Mouse (Mus musculus): Measurements from ENCODE around the gene Dnajc12. TPM values are rescaled to one million over a fixed set of nuclear protein-coding genes. Genes with fewer than 3 reads are reported as not detected.

The Dnajc12 gene
- total and polyA plus RNA-seq, 2 experiments from 2014 or later, result 6.6 to 23.4 TPM

DNA sequence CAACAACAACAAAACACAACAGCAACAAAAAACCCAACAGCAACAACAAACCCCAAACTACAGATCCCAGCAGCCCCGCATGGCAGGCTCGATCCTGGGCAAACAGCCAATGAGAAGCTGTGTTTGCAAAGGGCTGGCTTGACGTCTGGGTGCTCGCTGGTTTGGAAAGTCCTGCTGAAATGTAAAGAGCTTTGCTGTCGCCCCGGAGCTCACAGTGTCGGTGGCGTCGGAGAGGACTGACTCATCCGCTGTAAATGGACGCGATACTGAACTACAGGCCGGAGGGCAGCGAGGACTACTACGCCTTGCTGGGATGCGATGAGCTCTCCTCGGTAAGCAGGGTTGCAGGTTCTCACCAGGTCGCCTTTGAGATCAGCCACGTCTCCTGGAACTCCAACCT, 4.2 kb downstream of the Dnajc12 start:
- DNase-seq (ENCODE audit: low spot score) (peak; percentile 95), ATAC-seq (peak; percentile 65)
- peak overlapping the region; percentile 74; the same call in 1 of the 2 replicates for H3K27ac ChIP-seq
- H3K27me3 ChIP-seq (ENCODE audit: insufficient read depth, low read length), result no peaks in the 10 kb centered on the region
- H3K4me3 ChIP-seq (ENCODE audit: low read length), result peak overlapping the region; percentile 62
- H3K4me1 ChIP-seq (ENCODE audit: insufficient read depth, low read length), result no peaks in the 10 kb centered on the region
- H3K4me2 ChIP-seq (ENCODE audit: low read depth, low read length), result peak overlapping the region; percentile 75
- no peaks in the 10 kb centered on the region for H3K9me3 ChIP-seq (ENCODE audit: low read length)
- WGBS, result under 1% methylated on average over 19 of the region's 19 CpGs
- H3K36me3 ChIP-seq (ENCODE audit: insufficient read depth, low read length), result no peaks in the 10 kb centered on the region
- H3K9ac ChIP-seq (replicated peaks; ENCODE audit: low read length), result peak overlapping the region; percentile 53
- TF ChIP-seq CTCF (IDR thresholded peaks at IDR 0.05; ENCODE audit: low read depth), result no peak

GRCm38 (mm10) chr10:63386991-63387390, 4.7 kb downstream of the Dnajc12 start:
- Histone ChIP-seq H3K4me3 (ENCODE audit: low read length) (peak overlapping the region; percentile 62), H3K27me3 (ENCODE audit: insufficient read depth, low read length) (no peaks in the 10 kb centered on the region), H3K9ac (replicated peaks; ENCODE audit: low read length) (peak overlapping the region; percentile 53), H3K4me1 (ENCODE audit: insufficient read depth, low read length) (no peaks in the 10 kb centered on the region), H3K27ac (peak overlapping the region; percentile 74; the same call in 1 of the 2 replicates), H3K4me2 (ENCODE audit: low read depth, low read length) (peak overlapping the region; percentile 75), H3K9me3 (ENCODE audit: low read length) (no peaks in the 10 kb centered on the region), H3K36me3 (ENCODE audit: insufficient read depth, low read length) (no peaks in the 10 kb centered on the region)
- no peak for TF ChIP-seq CTCF (IDR thresholded peaks at IDR 0.05; ENCODE audit: low read depth)
- WGBS, result 3% methylated on average over 10 of the region's 10 CpGs
- ATAC-seq, result no peak
- peak; percentile 20 for DNase-seq (ENCODE audit: low spot score)

GRCm38 (mm10) chr10:63388948-63389347, 6.7 kb downstream of the Dnajc12 start:
- no peaks in the 10 kb centered on the region for H3K9me3 ChIP-seq (ENCODE audit: low read length)
- no peaks in the 10 kb centered on the region for H3K4me1 ChIP-seq (ENCODE audit: insufficient read depth, low read length)
- no peak overlapping the region for H3K4me3 ChIP-seq (ENCODE audit: low read length)
- no peaks in the 10 kb centered on the region for H3K27me3 ChIP-seq (ENCODE audit: insufficient read depth, low read length)
- H3K9ac ChIP-seq (replicated peaks; ENCODE audit: low read length), result no peak overlapping the region
- ATAC-seq (no peak), DNase-seq (ENCODE audit: low spot score) (no peak)
- 36% methylated on average over 4 of the region's 4 CpGs for WGBS
- H3K36me3 ChIP-seq (ENCODE audit: insufficient read depth, low read length), result no peaks in the 10 kb centered on the region
- no peak overlapping the region for H3K4me2 ChIP-seq (ENCODE audit: low read depth, low read length)
- H3K27ac ChIP-seq, result no peak overlapping the region
- TF ChIP-seq CTCF (IDR thresholded peaks at IDR 0.05; ENCODE audit: low read depth), result no peak

DNA sequence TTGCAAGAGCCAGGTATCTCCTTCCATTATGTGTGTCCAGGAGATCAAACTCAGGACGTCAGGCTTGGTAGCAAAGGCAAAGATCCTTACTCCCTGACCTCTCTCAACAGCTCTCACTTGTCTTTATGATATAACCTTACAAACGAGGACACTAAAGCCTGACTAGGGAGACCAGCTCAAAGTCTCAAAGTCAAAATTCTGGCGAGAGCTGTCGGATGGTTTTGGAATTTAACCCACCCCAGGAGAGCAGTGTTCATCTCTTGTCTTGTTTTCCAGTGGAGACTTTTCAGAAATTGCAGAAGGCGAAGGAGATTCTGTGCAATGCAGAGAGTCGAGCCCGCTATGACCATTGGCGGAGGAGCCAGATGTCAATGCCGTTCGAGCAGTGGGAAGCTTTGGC, 14.7 kb downstream of the Dnajc12 start:
- no peaks in the 10 kb centered on the region for H3K36me3 ChIP-seq (ENCODE audit: insufficient read depth, low read length)
- no peak for DNase-seq (ENCODE audit: low spot score)
- TF ChIP-seq CTCF (IDR thresholded peaks at IDR 0.05; ENCODE audit: low read depth), result no peak
- no peak overlapping the region for H3K27ac ChIP-seq
- ATAC-seq, result no peak
- no peaks in the 10 kb centered on the region for H3K27me3 ChIP-seq (ENCODE audit: insufficient read depth, low read length)
- H3K9ac ChIP-seq (replicated peaks; ENCODE audit: low read length), result no peak overlapping the region
- H3K9me3 ChIP-seq (ENCODE audit: low read length), result no peaks in the 10 kb centered on the region
- no peak overlapping the region for H3K4me2 ChIP-seq (ENCODE audit: low read depth, low read length)
- no peaks in the 10 kb centered on the region for H3K4me1 ChIP-seq (ENCODE audit: insufficient read depth, low read length)
- 92% methylated on average over 10 of the region's 10 CpGs for WGBS
- no peak overlapping the region for H3K4me3 ChIP-seq (ENCODE audit: low read length)

GRCm38 (mm10) chr10:63402731-63403504, 20.7 kb downstream of the Dnajc12 start:
- Histone ChIP-seq H3K9me3 (ENCODE audit: low read length) (no peaks in the 10 kb centered on the region), H3K9ac (replicated peaks; ENCODE audit: low read length) (no peak overlapping the region), H3K27ac (no peak overlapping the region), H3K4me2 (ENCODE audit: low read depth, low read length) (no peak overlapping the region), H3K4me1 (ENCODE audit: insufficient read depth, low read length) (no peaks in the 10 kb centered on the region), H3K36me3 (ENCODE audit: insufficient read depth, low read length) (no peaks in the 10 kb centered on the region), H3K27me3 (ENCODE audit: insufficient read depth, low read length) (no peaks in the 10 kb centered on the region), H3K4me3 (ENCODE audit: low read length) (no peak overlapping the region)
- WGBS, result 82% methylated on average over 5 of the region's 5 CpGs
- TF ChIP-seq CTCF (IDR thresholded peaks at IDR 0.05; ENCODE audit: low read depth), result no peak
- DNase-seq (ENCODE audit: low spot score) (no peak), ATAC-seq (no peak)

GRCm38 (mm10) chr10:63403636-63404035, 21.4 kb downstream of the Dnajc12 start:
- Histone ChIP-seq H3K9me3 (ENCODE audit: low read length) (no peaks in the 10 kb centered on the region), H3K4me1 (ENCODE audit: insufficient read depth, low read length) (no peaks in the 10 kb centered on the region), H3K4me3 (ENCODE audit: low read length) (no peak overlapping the region), H3K36me3 (ENCODE audit: insufficient read depth, low read length) (no peaks in the 10 kb centered on the region), H3K9ac (replicated peaks; ENCODE audit: low read length) (no peak overlapping the region), H3K4me2 (ENCODE audit: low read depth, low read length) (no peak overlapping the region), H3K27ac (no peak overlapping the region), H3K27me3 (ENCODE audit: insufficient read depth, low read length) (no peaks in the 10 kb centered on the region)
- no peak for ATAC-seq
- no peak for TF ChIP-seq CTCF (IDR thresholded peaks at IDR 0.05; ENCODE audit: low read depth)
- WGBS, result 94% methylated on average over 2 of the region's 2 CpGs
- DNase-seq (ENCODE audit: low spot score), result no peak

All from hindbrain, postnatal 0 days (tissue).